Mouse (Mus musculus): ENCODE measurements at regions not wholly inside any gene's neighbourhood (a gene's known extent, or its start where the extent isn't known, plus 50 kb on each side); places are given as distances from the start of the nearest gene placed in this dataset.

GRCm38 (mm10) chr3:34231593-34232328 lies 150.6 kb upstream of the Dnajc19 start:
- CTCF ChIA-PET: no interaction called here

- CTCF ChIA-PET: no interaction called here
Measured at GRCm38 (mm10) chr3:34222291-34222690, 141.2 kb upstream of the Dnajc19 start.

- CTCF ChIA-PET: no interaction called here
Measured at GRCm38 (mm10) chr3:34219741-34220310, 138.7 kb upstream of the Dnajc19 start.

DNA sequence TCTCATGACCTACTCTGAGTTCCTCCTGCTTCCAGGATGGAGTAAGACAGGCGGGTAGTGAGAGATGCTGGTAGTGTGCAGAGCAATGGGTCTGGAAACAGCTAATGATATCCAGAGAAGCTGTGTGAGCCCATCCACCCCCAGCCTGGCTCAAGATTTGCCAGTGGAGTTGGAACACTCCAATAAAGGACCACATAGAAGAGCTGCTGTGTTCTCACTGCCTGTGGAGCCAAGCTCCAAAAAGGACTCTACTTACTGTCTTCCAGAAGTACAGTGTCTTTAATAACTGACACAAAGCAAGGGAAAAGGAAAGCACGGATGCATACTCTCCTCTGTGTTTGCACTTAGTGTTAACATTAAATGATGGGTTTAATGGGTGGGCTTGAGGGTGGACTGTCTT lies 138.0 kb upstream of the Dnajc19 start:
- CTCF ChIA-PET: no interaction called here

DNA sequence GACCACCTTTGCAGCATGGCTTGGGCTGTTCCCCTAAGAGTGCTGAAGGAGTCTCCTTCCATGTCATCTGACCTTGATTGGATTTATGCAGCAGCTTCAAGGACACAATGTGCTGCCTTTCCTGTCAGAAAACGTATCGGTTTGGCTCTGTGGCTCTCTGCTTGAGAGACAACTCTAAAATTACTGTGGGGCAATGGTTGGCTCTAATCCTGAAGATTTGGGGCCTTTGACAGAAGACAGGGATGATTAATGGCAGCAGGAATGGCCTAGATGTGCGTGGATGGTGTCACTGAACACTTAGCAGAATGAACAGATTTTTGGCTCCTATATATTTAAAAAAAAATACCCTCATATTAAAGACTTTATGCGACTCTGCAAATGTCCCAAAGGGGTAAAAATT lies 136.8 kb upstream of the Dnajc19 start:
- CTCF ChIA-PET: no interaction called here

DNA sequence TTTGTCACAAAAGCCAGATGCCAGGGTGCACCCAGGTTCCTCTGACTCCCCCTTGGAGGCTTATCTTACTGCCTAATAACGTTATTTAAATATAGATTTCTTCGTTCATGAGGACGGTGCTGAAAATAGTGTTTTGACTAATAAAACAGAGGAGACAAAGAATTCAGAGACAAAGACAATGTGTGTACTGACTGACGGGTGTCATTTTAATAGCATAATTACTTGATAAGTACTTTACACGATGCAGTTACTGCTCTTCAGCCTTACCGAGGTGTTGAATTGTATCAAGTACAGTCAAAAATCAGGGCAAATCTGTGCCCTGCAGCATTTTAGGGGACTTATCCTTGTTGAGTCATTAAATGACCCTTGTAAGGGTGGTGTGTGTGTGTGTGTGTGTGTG lies 133.1 kb upstream of the Dnajc19 start:
- CTCF ChIA-PET: no interaction called here

GRCm38 (mm10) chr3:34206454-34206853 lies 125.3 kb upstream of the Dnajc19 start:
- CTCF ChIA-PET: no interaction called here

DNA sequence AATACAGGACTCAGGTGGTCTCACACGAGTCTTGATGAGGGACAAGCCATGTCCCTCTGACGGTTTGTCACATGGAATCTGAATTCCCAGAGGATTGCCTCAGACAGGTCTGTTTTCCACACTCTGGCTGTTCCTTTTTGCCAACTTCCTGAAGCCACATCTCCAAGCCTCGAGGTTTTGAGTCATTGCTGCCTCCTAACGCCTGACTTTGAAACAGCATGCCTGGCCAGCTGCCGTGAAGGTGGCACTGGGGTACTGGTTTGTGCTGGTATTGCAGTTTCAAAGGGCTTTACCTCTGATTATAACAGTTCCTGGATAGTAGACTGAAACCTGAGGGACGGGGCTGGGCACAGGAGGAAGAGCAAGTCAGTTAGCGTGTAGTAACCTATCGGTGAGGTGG lies 117.1 kb upstream of the Dnajc19 start:
- CTCF ChIA-PET: no interaction called here

- CTCF ChIA-PET: no interaction called here
Measured at GRCm38 (mm10) chr3:34197163-34197455, 116.0 kb upstream of the Dnajc19 start.

DNA sequence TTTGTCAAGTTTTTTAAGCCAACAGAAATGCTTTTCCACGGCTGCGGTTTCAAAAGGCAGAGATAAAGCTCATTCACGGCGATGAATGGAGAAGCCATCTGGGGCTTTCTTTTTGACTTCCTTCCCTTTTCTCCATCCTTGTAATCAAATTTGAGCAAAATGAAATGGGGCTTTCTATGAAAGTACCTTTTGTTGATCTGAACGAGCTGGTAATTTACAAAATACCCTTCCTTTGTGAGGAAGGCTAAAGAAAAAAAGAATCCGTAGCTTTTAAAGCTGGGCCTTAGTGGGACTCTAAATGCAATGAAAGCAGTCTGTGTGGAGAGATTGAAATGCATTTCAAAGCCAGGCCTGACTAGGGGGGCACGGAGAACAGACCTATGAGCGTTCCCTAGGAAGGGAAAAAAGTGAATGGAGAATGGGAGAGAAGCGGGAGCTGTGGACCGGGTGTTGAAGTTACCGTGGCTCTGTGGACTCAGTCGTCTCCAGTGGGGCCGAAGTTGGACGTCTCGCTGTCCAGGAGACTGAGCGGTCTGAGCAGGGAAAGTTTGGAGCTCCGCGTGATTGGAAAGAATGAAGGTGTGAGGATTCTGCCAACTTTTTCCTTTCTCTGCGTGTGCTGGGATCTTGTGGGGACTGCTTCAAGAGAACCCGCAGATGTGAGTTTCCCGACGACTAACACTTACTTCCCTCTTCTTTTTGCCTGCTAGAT lies 115.5 kb upstream of the Dnajc19 start:
- CTCF ChIA-PET: no interaction called here

- CTCF ChIA-PET: no interaction called here
Measured at GRCm38 (mm10) chr3:34195729-34196450, 114.8 kb upstream of the Dnajc19 start.

DNA sequence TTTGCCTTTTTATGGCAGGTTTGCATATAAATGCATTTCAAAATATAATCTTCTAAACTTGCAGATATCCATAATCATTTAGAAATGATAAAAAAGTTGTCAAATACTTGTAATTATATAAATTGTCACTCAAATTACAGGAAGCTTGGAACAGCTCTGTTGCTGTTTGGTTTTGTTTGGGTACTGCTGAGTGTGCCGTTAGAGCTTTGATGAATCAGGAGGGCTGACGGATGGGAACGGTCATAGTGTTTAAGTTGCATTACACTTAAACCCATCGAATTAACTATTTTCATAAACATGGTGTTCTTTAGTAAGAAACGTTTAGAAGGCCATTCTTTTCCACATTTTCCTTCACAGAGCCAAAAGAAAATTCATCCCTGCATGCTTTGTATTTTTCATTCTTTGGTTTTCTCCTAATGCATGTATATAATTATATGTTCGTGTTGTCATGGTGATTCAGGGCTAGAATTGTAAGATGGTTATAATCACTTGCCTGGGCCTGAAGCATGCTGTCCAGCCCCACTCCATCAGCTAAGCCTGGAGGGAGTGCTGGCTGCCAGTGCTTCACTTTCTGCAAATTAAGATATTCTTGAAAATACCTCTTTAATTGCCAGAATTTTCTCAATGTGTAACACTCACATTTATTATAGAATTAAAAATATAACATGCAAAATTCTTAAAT lies 92.4 kb upstream of the Dnajc19 start:
- CTCF ChIA-PET: no interaction called here

- CTCF ChIA-PET: no interaction called here
Measured at GRCm38 (mm10) chr3:34172899-34173298, 91.8 kb upstream of the Dnajc19 start.

GRCm38 (mm10) chr3:34171893-34172292 lies 90.8 kb upstream of the Dnajc19 start:
- CTCF ChIA-PET: no interaction called here

DNA sequence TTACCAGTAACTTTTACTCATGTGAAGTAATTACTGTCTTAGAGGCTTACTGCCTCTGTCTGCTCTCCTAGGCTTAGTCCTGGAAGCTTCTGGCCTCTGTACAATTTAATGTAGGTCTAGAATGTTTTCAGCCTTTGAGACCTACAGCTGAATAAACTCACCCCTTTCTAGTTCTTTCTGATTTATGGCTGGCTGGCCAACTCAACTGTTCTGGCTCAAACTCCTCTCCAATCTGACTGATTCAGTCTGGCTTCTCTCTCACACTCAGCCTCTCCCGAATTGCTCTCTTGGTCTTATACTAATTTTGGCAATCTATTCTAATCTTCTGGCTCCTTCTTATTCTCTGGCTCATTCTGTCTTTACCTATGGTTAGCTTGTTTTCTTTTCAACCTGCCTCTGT lies 87.0 kb upstream of the Dnajc19 start:
- CTCF ChIA-PET: no interaction called here

- CTCF ChIA-PET: no interaction called here
Measured at GRCm38 (mm10) chr3:34150036-34150435, 68.9 kb upstream of the Dnajc19 start.

DNA sequence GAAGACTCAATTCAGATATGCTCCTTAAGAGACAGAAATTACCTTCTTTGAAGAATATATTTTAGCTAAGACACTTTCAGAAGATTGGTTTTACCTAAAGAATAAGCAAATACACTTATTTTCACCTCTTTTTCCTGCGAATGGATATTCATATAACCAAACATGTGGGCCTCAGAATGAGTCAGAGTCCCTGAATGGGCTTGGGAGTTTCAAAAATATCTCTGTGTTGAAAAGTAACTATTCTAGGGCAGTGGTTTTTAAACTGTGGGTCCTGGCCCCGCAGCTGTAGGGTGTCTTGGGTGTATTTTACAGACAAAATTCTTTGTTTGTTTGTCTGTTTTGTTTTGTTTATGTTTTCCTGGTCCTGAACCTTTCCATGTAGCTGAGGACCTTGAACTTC lies 62.5 kb upstream of the Dnajc19 start:
- CTCF ChIA-PET: no interaction called here

GRCm38 (mm10) chr3:34139227-34139626 lies 58.1 kb upstream of the Dnajc19 start:
- CTCF ChIA-PET: no interaction called here

- CTCF ChIA-PET: no interaction called here
Measured at GRCm38 (mm10) chr3:34137984-34138383, 56.9 kb upstream of the Dnajc19 start.

DNA sequence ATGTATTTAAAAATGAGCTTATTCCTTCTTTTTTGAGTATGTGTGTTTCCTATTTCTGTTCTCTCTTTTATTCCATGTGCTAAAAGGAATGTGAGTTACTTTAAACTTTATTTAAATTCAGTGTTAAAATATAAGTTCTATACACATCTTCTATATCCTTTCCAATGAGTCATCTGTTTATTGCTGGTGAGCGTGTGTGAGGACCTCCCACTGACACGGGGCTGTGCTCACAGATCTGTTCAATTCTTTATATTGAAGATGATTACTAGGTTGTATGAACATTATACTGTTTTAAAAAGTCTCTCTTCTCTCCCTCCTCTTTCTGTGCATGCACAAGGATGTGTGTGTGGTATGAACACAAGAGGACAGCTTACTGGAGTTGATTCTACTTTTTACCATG lies 55.3 kb upstream of the Dnajc19 start:
- CTCF ChIA-PET: no interaction called here
